Mouse (Mus musculus) urinary bladder, adult 18-20 months (tissue): ENCODE measurements around the gene Map3k7.

Experiments used
- DNase-seq, 2 experiments: peaks; one replicate each; pipeline ENCODE4 v3.0.0; 2022; ENCODE audit warnings: low spot score in 2 of 2, mixed read lengths in 2 of 2

The Map3k7 gene

DNA sequence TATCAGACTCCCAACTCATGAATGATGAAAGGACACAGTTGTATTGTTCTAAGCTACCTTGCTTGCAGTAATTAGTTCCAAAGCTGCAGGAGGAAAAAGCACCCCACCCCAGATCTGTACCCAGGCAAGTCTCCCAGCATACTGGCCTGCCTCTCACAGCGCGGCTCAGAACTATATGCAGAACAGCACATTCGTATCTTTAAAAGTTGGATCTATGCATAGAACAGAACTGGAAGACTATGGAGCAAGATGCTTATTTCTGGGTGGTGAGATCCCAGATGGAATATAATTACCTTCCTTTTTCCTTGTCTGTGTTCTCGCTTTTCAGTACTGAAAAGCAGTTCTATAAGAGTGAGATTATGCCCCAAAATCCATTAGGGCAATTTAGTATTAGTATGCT is 96.8 kb downstream of the Map3k7 start:
- no peak for DNase-seq

DNA sequence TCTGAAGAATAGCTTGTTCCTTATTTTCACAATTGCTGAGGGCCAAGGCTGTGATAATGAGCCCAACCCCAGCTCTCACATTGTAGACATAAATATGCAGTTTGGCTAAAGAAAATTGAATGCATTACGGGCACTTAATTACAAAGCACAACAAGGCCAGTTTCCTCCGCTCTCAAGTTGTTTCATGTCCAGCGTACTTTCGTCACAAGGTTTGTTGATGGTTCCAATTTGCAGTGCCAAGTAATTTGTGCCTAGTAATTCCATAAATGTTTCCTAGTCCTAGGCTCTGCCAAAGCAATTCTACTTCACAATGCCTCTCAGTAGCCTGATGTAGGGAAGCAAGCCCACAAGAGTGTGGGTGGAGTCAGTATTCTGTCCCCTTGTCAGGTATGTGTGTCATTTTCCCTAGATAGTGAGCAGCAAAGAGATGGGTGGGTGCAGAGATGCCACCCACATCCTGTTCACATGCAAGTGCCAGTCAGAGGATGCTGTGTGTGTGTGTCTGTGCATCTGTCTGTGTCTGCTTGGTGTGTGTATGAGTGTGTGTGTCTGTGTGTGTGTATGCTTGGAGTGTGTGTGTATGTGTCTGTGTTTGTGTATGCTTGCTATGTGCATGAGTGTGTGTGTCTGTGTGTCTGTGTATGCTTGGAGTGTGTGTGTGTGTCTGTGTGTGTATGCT is 98.6 kb downstream of the Map3k7 start:
- DNase-seq = no peak

GRCm38 (mm10) chr4:32063291-32063690 is 99.4 kb downstream of the Map3k7 start:
- no peak for DNase-seq
